ENCODE assay signal across 8 mouse cellular contexts in the genomic region with DNA sequence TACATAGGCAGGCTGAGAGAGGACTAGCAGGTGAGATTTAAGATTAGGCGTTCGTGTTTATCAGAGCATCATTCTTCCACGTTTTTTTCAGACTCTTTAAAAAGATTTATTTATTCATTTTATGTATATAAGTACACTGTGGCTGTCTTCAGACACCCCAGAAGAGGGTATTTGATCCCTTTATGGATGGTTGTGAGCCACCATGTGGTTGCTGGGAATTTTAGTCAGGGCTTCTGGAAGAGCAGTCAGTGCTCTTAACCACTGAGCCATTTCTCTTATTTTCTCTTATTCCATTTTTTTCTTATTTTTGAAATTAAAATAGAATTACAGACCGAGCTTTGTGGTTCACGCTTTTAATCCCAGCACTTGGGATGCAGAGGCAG. TPM values are rescaled to one million over a fixed set of nuclear protein-coding genes. Genes with fewer than 3 reads are reported as not detected.
DNase-seq lines count a peak whose midpoint lies in the region; ATAC-seq and TF ChIP-seq lines count a peak whose summit lies in the region.

No protein-coding gene starts in this region.

- no peak for DNase-seq in left cerebral cortex, adult 2 months (ENCODE audit: extremely low spot score in 1 of 2, low spot score in 2 of 2)
- DNase-seq in left cerebral cortex, adult 8-10 months (ENCODE audit: low spot score in 2 of 2): no peak
- no peak for DNase-seq in intestine, embryonic 14.5 days (ENCODE audit: low spot score)
- DNase-seq in retina, embryonic 14.5 days (ENCODE audit: low spot score): no peak
- DNase-seq in spleen, adult 12 weeks (ENCODE audit: low spot score): no peak
- DNase-seq in cerebellum, adult 9-10 months: no peak

- no peaks in the 10 kb centered on the region for H3K27me3 ChIP-seq in embryonic facial prominence, embryonic 15.5 days
- H3K27me3 ChIP-seq in intestine, embryonic 14.5 days (replicated peaks; ENCODE audit: control insufficient read depth, insufficient read depth, low read length): no peaks in the 10 kb centered on the region
- H3K27me3 ChIP-seq in myocyte (ENCODE audit: control insufficient read depth, insufficient read depth, insufficient read length): no peaks in the 10 kb centered on the region

- H3K4me3 ChIP-seq in left cerebral cortex, adult 2 months: peak overlapping the region; percentile 87
- peak overlapping the region; percentile 81 for H3K4me3 ChIP-seq in embryonic facial prominence, embryonic 15.5 days (replicated peaks)
- H3K4me3 ChIP-seq in intestine, embryonic 14.5 days (ENCODE audit: low read depth, low read length): peak overlapping the region; percentile 97
- peak overlapping the region; percentile 80 for H3K4me3 ChIP-seq in myocyte

- H3K9ac ChIP-seq in embryonic facial prominence, embryonic 15.5 days: no peak overlapping the region
- H3K9ac ChIP-seq in intestine, embryonic 14.5 days (ENCODE audit: low read length): no peak overlapping the region

- no peaks in the 10 kb centered on the region for H3K9me3 ChIP-seq in embryonic facial prominence, embryonic 15.5 days (replicated peaks)
- H3K9me3 ChIP-seq in intestine, embryonic 14.5 days (ENCODE audit: control insufficient read depth, low read length): no peaks in the 10 kb centered on the region

- TF ChIP-seq CTCF in left cerebral cortex, adult 2 months (IDR thresholded peaks at IDR 0.05): no peak

- no peak for TF ChIP-seq POLR2A in myocyte (IDR thresholded peaks at IDR 0.05; ENCODE audit: insufficient read length, low read depth)

- H3ac ChIP-seq in myocyte (ENCODE audit: control insufficient read depth, insufficient read length): peak overlapping the region; percentile 48

- H3K4me2 ChIP-seq in embryonic facial prominence, embryonic 15.5 days (replicated peaks): peak overlapping the region; percentile 58
- peak overlapping the region; percentile 56 for H3K4me2 ChIP-seq in intestine, embryonic 14.5 days (ENCODE audit: low read length)
- peak overlapping the region; percentile 64 for H3K4me2 ChIP-seq in myocyte (ENCODE audit: low read depth)

- H3K79me2 ChIP-seq in myocyte (ENCODE audit: control insufficient read depth, insufficient read depth): peaks cover 44% of the 10 kb centered on the region

- WGBS in embryonic facial prominence, embryonic 15.5 days: 40% methylated on average over 5 of the region's 5 CpGs
- WGBS in intestine, embryonic 14.5 days: 42% methylated on average over 5 of the region's 5 CpGs

- H3K27ac ChIP-seq in left cerebral cortex, adult 2 months: peak overlapping the region; percentile 78
- H3K27ac ChIP-seq in embryonic facial prominence, embryonic 15.5 days (replicated peaks): no peak overlapping the region; the same call in 1 of the 2 replicates
- H3K27ac ChIP-seq in intestine, embryonic 14.5 days (ENCODE audit: low read depth): no peak overlapping the region

- no peak for ATAC-seq in embryonic facial prominence, embryonic 15.5 days (ENCODE audit: insufficient number of reproducible peaks, low FRiP score, low TSS enrichment, low read depth)
- peak; percentile 13; the same call in 1 of the 2 replicates for ATAC-seq in intestine, embryonic 14.5 days (replicated peaks; ENCODE audit: low FRiP score, low TSS enrichment, low read depth)

- intact Hi-C loops in left cerebral cortex, adult 2 months (cut with DNase I): loop anchor here (2.0 kb wide), 2 partner anchors 58 to 120 kb away; a partner anchor contains a TSS

- H3K36me3 ChIP-seq in embryonic facial prominence, embryonic 15.5 days: peaks cover 17% of the 10 kb centered on the region
- peaks cover 15% of the 10 kb centered on the region for H3K36me3 ChIP-seq in intestine, embryonic 14.5 days (ENCODE audit: control insufficient read depth, insufficient read depth, low read length)
- peaks cover 17% of the 10 kb centered on the region for H3K36me3 ChIP-seq in myocyte (ENCODE audit: control insufficient read depth, insufficient read depth)

- H3K4me1 ChIP-seq in embryonic facial prominence, embryonic 15.5 days: peaks cover 17% of the 10 kb centered on the region
- peaks cover 14% of the 10 kb centered on the region for H3K4me1 ChIP-seq in intestine, embryonic 14.5 days (replicated peaks; ENCODE audit: control insufficient read depth, insufficient read depth, low read length)

TF ChIP-seq in myocyte, 11 proteins besides CTCF, POLR2A, EP300 and RAD21:
- TF ChIP-seq TCF3 (IDR thresholded peaks at IDR 0.05; ENCODE audit: insufficient read length, low read depth): no peak
- TF ChIP-seq TCF12 (IDR thresholded peaks at IDR 0.05; ENCODE audit: insufficient read depth, poor library complexity, severe bottlenecking): no peak
- TF ChIP-seq USF1 (IDR thresholded peaks at IDR 0.05; ENCODE audit: low read depth): no peak
- TF ChIP-seq POLR2AphosphoS2 (IDR thresholded peaks at IDR 0.05; ENCODE audit: insufficient read length, low read depth): no peak
- no peak for TF ChIP-seq MYOD1 (IDR thresholded peaks at IDR 0.05; ENCODE audit: control insufficient read depth in 1 of 3, insufficient read length in 2 of 3, low read depth in 2 of 3)
- no peak for TF ChIP-seq E2F4 (IDR thresholded peaks at IDR 0.05; ENCODE audit: insufficient read depth)
- no peak for TF ChIP-seq REST (IDR thresholded peaks at IDR 0.05; ENCODE audit: insufficient read depth, insufficient read length)
- TF ChIP-seq MAX (IDR thresholded peaks at IDR 0.05; ENCODE audit: low read depth): no peak
- no peak for TF ChIP-seq CEBPB (IDR thresholded peaks at IDR 0.05; ENCODE audit: insufficient read depth, poor library complexity, severe bottlenecking)
- no peak for TF ChIP-seq SRF (IDR thresholded peaks at IDR 0.05; ENCODE audit: control insufficient read depth, insufficient read length, low read depth)
- TF ChIP-seq MYOG (IDR thresholded peaks at IDR 0.05; ENCODE audit: control insufficient read depth in 1 of 3, insufficient read depth in 1 of 3, insufficient read length in 2 of 3, low read depth in 2 of 3): no peak
TF ChIP-seq in myocyte: peak in this region for 0.

RNA-seq across cellular contexts. Expression of a gene that starts 0.3 kb away (rescaled TPM):
- total RNA-seq in left cerebral cortex, adult 2 months (2021): 100 to 1,000 TPM; 128 to 132 TPM
- 100 to 1,000 TPM; 118 to 137 (median 127) TPM for total RNA-seq in left cerebral cortex, adult 8-10 months (2022)
- polyA plus RNA-seq in embryonic facial prominence, embryonic 15.5 days (2015; fragmentation: Nextera tagmentation; extraction: Ambion mirVana): 259 and 275 TPM in 2 replicates
- polyA plus RNA-seq in intestine, embryonic 14.5 days (2014; fragmentation: Nextera tagmentation; extraction: Ambion mirVana): 277 and 280 TPM in 2 replicates
- polyA plus RNA-seq in myocyte (2012; fragmentation: generic; extraction: Trizol): 404 TPM

RNA-seq across cellular contexts. Expression of a gene that starts 10.6 kb away (rescaled TPM):
- total RNA-seq in left cerebral cortex, adult 2 months (2021): 10 to 100 TPM; 56.0 to 59.3 TPM
- 10 to 100 TPM; 30.7 to 39.6 (median 38.9) TPM for total RNA-seq in left cerebral cortex, adult 8-10 months (2022)
- polyA plus RNA-seq in embryonic facial prominence, embryonic 15.5 days (2015; fragmentation: Nextera tagmentation; extraction: Ambion mirVana): 2.5 and 3.3 TPM in 2 replicates
- 3.8 and 4.7 TPM in 2 replicates for polyA plus RNA-seq in intestine, embryonic 14.5 days (2014; fragmentation: Nextera tagmentation; extraction: Ambion mirVana)
- polyA plus RNA-seq in myocyte (2012; fragmentation: generic; extraction: Trizol): 4.1 TPM

RNA-seq across cellular contexts. Expression of a gene that starts 10.8 kb away (rescaled TPM):
- 1 to 10 TPM; 1.4 to 1.8 TPM for total RNA-seq in left cerebral cortex, adult 2 months (2021)
- total RNA-seq in left cerebral cortex, adult 8-10 months (2022): 1 to 10 TPM in 1 of 4 experiments, under 1 TPM in 3; 0.54 to 1.7 (median 0.67) TPM
- polyA plus RNA-seq in embryonic facial prominence, embryonic 15.5 days (2015; fragmentation: Nextera tagmentation; extraction: Ambion mirVana): 0.51 and 0.69 TPM in 2 replicates
- 0.58 and 1.0 TPM in 2 replicates for polyA plus RNA-seq in intestine, embryonic 14.5 days (2014; fragmentation: Nextera tagmentation; extraction: Ambion mirVana)
- polyA plus RNA-seq in myocyte (2012; fragmentation: generic; extraction: Trizol): 0.89 TPM

RNA-seq across cellular contexts. Expression of a gene that starts 24.8 kb away (rescaled TPM):
- 10 to 100 TPM; 34.3 to 38.3 TPM for total RNA-seq in left cerebral cortex, adult 2 months (2021)
- 10 to 100 TPM; 34.8 to 36.2 (median 35.5) TPM for total RNA-seq in left cerebral cortex, adult 8-10 months (2022)
- polyA plus RNA-seq in embryonic facial prominence, embryonic 15.5 days (2015; fragmentation: Nextera tagmentation; extraction: Ambion mirVana): 22.8 and 24.6 TPM in 2 replicates
- 25.9 and 26.1 TPM in 2 replicates for polyA plus RNA-seq in intestine, embryonic 14.5 days (2014; fragmentation: Nextera tagmentation; extraction: Ambion mirVana)
- polyA plus RNA-seq in myocyte (2012; fragmentation: generic; extraction: Trizol): 11.6 TPM

RNA-seq across cellular contexts. Expression of a gene that starts 33.0 kb away (rescaled TPM):
- 1 to 10 TPM; 1.3 TPM for total RNA-seq in left cerebral cortex, adult 2 months (2021)
- total RNA-seq in left cerebral cortex, adult 8-10 months (2022): 1 to 10 TPM; 1.1 to 1.7 (median 1.4) TPM
- 1.1 and 1.3 TPM in 2 replicates for polyA plus RNA-seq in embryonic facial prominence, embryonic 15.5 days (2015; fragmentation: Nextera tagmentation; extraction: Ambion mirVana)
- polyA plus RNA-seq in intestine, embryonic 14.5 days (2014; fragmentation: Nextera tagmentation; extraction: Ambion mirVana): 0.78 and 1.5 TPM in 2 replicates
- polyA plus RNA-seq in myocyte (2012; fragmentation: generic; extraction: Trizol): not detected
